Mouse (Mus musculus) lung, embryonic 16.5 days (tissue): Measurements from ENCODE around the gene Rps6kc1. TPM values are rescaled to one million over a fixed set of nuclear protein-coding genes. Genes with fewer than 3 reads are reported as not detected.

Experiments used
- ATAC-seq: fragments of 200-750 bp; cut with Nextera tagmentation; 2 replicates; pipeline ENCODE4 v1.8.0; 2017; ENCODE audit warnings: low read depth, mild to moderate bottlenecking, moderate library complexity
- H3K27ac ChIP-seq: fragments of 300-500 bp; sonication (generic); 2 replicates; pipeline ENCODE4 v1.5.1; 2014; ENCODE audit warnings: mild to moderate bottlenecking, control low read depth, low read length
- H3K27me3 ChIP-seq: fragments of 300-500 bp; sonication (generic); 2 replicates; pipeline ENCODE4 v1.6.1; 2014; ENCODE audit warnings: low read depth, low read length, mixed read lengths; ENCODE audit not compliant: control insufficient read depth, insufficient read depth
- H3K36me3 ChIP-seq: fragments of 300-500 bp; sonication (generic); 2 replicates; pipeline ENCODE4 v1.6.1; 2014; ENCODE audit warnings: low read length; ENCODE audit not compliant: control insufficient read depth, insufficient read depth
- H3K4me1 ChIP-seq: fragments of 300-500 bp; sonication (generic); replicated peaks from 2 replicates; pipeline ENCODE4 v1.6.1; 2014; ENCODE audit warnings: low read length, mixed read lengths; ENCODE audit not compliant: control insufficient read depth, insufficient read depth
- H3K4me2 ChIP-seq: fragments of 300-500 bp; sonication (generic); 2 replicates; pipeline ENCODE4 v1.6.1; 2014; ENCODE audit warnings: low read depth, low read length, control low read depth
- H3K4me3 ChIP-seq: fragments of 300-500 bp; sonication (generic); 2 replicates; pipeline ENCODE4 v1.5.1; 2014; ENCODE audit warnings: mild to moderate bottlenecking, low read length, control low read depth
- H3K9ac ChIP-seq: fragments of 300-500 bp; sonication (generic); 2 replicates; pipeline ENCODE4 v1.6.1; 2014; ENCODE audit warnings: low read length, control low read depth
- H3K9me3 ChIP-seq: fragments of 300-500 bp; sonication (generic); 2 replicates; pipeline ENCODE4 v1.6.1; 2016; ENCODE audit warnings: low read length; ENCODE audit not compliant: control insufficient read depth
- WGBS: fragments of 180-500 bp; shearing (Covaris S2); extraction: QIAGEN DNeasy Blood & Tissue Kit; methylation state at CpG from one replicate; pipeline ENCODE4 v1.1.7; 2014; 5-methylcytosine and 5-hydroxymethylcytosine counted together
- polyA plus RNA-seq: library from polyadenylated mRNA; unstranded; fragments of >200 nt; fragmentation: Nextera tagmentation; extraction: Ambion mirVana; gene quantifications from 2 replicates; pipeline ENCODE4 v1.2.1, GENCODE M21; 2015

Rps6kc1 gene
- polyA plus RNA-seq, 1 experiment from 2014 or later = 15.5 TPM

- Histone ChIP-seq H3K9ac (no peak overlapping the region), H3K4me1 (peaks cover 2% of the 10 kb centered on the region; the same call in 1 of the 2 replicates), H3K4me2 (no peak overlapping the region), H3K9me3 (no peaks in the 10 kb centered on the region), H3K4me3 (no peak overlapping the region), H3K27ac (no peak overlapping the region), H3K36me3 (no peaks in the 10 kb centered on the region), H3K27me3 (no peaks in the 10 kb centered on the region)
- 83% methylated on average over 20 of the region's 20 CpGs for WGBS
- no peak for ATAC-seq
These were observed 257.4 kb downstream of the Rps6kc1 start for GRCm38 (mm10) chr1:190653989-190654693.

GRCm38 (mm10) chr1:190653081-190653480, 258.5 kb downstream of the Rps6kc1 start:
- H3K36me3 ChIP-seq = no peaks in the 10 kb centered on the region
- H3K27me3 ChIP-seq = no peaks in the 10 kb centered on the region
- no peak overlapping the region for H3K27ac ChIP-seq
- H3K9me3 ChIP-seq = no peaks in the 10 kb centered on the region
- H3K4me1 ChIP-seq = peaks cover 2% of the 10 kb centered on the region; the same call in 1 of the 2 replicates
- WGBS = 60% methylated on average over 6 of the region's 6 CpGs
- no peak for ATAC-seq
- no peak overlapping the region for H3K4me2 ChIP-seq
- H3K9ac ChIP-seq = no peak overlapping the region
- H3K4me3 ChIP-seq = no peak overlapping the region

Other genes with a start within 250 kb of the Rps6kc1 start
- 33.7 and 40.5 TPM in 2 replicates for gene Angel2, start 13.3 kb upstream of the Rps6kc1 start, polyA plus RNA-seq
- 15.2 and 17.7 TPM in 2 replicates for gene Vash2, start 67.5 kb upstream of the Rps6kc1 start, polyA plus RNA-seq
- gene Flvcr1, start 114.4 kb upstream of the Rps6kc1 start, polyA plus RNA-seq = 3.6 and 4.6 TPM in 2 replicates
- not detected in 2 replicates for gene Spata45, start 124.9 kb upstream of the Rps6kc1 start, polyA plus RNA-seq
- gene Tatdn3, start 151.2 kb upstream of the Rps6kc1 start, polyA plus RNA-seq = 15.6 and 17.1 TPM in 2 replicates
- gene Nsl1, start 151.2 kb upstream of the Rps6kc1 start, polyA plus RNA-seq = 23.9 and 24.0 TPM in 2 replicates
- 5.2 and 6.4 TPM in 2 replicates for gene Batf3, start 186.1 kb upstream of the Rps6kc1 start, polyA plus RNA-seq